Mouse (Mus musculus) cerebellum, adult 18-20 months (tissue): ENCODE measurements around the gene Gmcl1.

Source experiments
- DNase-seq, 2 experiments: peaks; one replicate each; pipeline ENCODE4 v3.0.0; 2021

Gmcl1 gene

DNA sequence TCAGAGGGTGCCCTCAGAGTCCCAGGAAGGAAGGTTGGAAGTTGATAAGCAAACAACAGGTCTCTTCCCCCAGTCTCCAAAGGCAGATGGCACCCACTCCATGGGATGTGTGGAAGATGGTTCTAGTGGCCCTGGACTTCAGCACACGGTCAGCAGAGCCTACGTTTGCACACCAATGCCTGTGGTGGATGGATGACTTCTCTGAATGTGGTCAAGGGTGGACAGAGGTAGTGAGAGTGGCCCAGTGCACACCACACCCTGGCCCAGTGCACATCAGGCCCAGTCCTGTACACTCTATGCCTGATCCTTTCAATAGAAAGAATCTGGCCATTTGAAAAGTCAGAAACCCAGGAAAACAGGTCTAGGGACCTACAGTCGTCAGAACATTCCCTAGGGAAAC lies 74.7 kb downstream of the Gmcl1 start:
- DNase-seq: no peak

DNA sequence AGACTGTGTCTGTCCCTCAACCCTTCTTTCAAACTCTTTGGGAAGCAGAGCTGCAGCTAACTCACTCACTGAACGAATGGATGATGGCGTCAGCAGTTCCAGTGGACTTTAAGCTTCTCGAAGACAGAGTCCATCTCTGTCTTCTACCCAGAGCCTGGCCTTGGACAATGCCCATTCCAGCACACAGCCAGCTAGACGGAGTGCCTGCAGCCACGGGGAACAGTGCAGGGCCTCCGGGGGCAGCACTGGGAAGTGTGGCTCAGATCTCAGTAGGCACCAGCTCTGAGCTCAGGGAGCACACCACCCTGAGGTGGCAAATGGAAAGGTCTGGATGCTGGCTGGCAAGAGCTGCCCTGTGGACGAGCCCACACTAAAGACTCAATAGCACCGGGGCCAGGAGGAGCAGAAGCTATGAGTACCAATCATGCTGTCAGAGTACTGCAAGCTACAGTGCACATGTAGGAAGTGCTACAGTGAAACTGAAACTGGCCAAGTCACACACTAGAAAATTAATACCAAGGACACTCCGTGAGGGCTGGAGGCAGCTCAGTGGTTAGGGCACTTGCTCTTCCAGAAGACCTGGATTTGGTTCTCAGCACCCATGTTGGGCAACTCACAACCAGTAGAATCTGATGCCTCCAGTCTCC lies 78.8 kb downstream of the Gmcl1 start:
- no peak for DNase-seq

DNA sequence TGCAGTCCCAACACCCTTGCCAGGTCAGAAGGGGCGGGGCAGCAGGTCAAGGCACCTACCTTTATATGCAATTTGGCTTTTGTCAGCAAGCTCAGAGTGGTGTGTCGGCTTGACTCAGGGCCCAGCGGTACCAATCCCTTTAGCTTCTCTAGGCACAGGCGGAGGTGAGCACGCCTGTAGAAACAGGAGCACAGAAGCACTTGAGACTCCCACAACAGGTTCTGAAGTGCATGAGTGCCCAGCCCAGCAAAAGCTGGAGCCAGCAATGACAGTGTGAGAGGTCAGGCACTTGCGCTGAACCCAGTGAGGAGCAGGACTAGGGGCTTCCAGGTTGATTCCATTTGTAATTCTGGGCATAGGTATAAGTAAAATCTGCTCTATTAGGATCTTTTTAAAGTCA lies 80.2 kb downstream of the Gmcl1 start:
- DNase-seq: no peak

DNA sequence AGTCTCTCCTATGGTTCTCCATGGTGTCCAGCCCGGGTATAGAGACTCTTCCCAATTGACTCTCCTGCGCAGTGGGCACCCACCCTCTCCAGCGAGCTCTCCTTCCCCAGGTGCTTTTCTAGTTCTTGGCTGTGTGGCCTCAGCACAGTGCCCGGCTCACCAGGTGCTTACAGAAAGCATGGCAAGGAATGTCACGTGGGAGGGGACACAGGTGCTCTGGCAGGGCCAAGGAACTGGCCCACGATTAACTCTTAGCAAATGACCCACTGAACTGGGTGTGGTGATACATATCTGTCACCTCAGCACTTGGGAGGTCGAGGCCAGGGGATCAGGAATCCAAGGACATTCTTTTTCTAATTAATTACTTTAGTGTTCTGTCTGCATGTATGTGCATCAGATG lies 87.0 kb downstream of the Gmcl1 start:
- no peak for DNase-seq

DNA sequence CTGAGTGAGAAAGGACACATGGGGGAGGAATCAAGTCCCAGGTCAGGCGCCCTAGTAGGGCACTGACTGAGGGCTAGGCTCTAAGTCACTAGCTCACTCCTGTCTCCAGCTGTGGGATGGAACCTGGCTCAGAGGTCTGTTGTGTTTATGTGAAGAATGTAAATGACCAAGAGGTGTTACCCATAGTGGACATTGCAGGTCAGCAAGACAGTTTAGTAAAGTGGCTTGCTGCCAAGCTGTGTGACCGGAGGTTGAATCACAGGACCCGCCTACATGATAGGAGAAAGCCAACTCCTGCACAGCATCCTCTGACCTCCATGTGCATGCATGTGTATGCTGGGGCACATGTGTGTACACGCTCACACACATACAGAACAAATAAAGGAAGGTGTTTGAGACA lies 87.6 kb downstream of the Gmcl1 start:
- no peak for DNase-seq

DNA sequence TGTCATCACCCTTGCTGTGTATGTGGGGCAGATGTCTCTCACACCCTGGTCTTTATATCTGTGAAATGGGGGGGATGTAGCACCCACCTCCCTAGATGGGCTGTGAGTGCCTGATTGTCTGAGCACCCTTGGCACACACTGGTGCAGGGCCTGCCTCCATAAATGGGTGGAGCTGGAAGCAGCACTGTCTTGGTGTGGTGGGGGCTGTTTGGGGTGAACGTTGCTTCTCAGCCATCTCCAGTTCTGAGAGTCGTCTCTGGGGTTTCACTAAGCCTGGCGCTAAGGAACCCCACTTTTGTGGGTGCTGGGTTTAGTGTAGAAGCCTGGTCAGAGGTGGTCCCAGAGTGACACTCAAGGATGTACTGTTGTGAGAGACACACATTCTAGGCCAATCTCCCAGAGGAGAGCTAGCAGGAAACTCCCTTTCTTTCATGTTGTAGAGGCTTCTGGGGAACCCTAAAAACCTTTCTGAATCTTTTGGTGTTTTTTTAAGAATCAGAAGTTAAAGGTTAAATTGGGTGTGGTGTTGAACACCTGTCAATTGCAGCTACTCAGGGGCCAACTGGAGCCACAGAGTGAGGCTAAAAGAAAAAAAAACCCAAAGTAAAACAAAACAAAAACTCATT lies 88.3 kb downstream of the Gmcl1 start:
- no peak for DNase-seq
